Mouse (Mus musculus): Measurements from ENCODE around the gene Ifna16.

DNA sequence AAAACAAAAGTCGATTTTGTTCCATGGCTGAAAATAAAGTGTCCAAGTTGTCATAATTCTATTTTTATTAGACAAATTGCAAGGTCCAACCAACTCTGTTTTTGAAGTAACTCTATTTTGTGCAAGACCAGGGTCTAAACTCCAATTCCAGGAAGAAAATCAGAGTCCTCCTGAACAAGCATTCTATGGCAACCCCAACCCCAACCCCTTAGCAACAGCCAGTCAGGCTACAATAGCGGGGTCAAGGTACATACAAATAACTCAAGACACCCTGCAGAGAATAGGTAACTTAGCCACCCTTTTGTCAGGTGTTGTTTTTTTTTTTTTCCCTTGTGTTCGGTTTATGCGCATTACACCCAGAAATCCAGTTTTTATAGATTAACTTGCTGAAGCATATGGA, 21.0 kb upstream of the Ifna16 start:
- TF ChIP-seq POLR2A (IDR thresholded peaks at IDR 0.05; ENCODE audit: borderline replicate concordance, low read depth, low read length) (no peak), CTCF (IDR thresholded peaks at IDR 0.05; ENCODE audit: low read depth, low read length) (no peak)

Measured in bone marrow macrophage, adult 2 months (primary cell).